Mouse (Mus musculus): Measurements from ENCODE around the gene Gm49358. TPM values are rescaled to one million over a fixed set of nuclear protein-coding genes. Genes with fewer than 3 reads are reported as not detected.

The Gm49358 gene
- polyA plus RNA-seq, 1 experiment from 2014 or later: not detected

- H3K4me2 ChIP-seq: no peak overlapping the region
- H3K4me1 ChIP-seq: no peaks in the 10 kb centered on the region
- H3K27ac ChIP-seq: no peak overlapping the region
- H3K27me3 ChIP-seq: no peaks in the 10 kb centered on the region
- no peak for ATAC-seq
- H3K4me3 ChIP-seq: no peak overlapping the region
- 72% methylated on average over 6 of the region's 6 CpGs for WGBS
- no peak overlapping the region for H3K9ac ChIP-seq
- no peaks in the 10 kb centered on the region for H3K9me3 ChIP-seq (replicated peaks)
- no peaks in the 10 kb centered on the region for H3K36me3 ChIP-seq (ENCODE audit: poor library complexity, severe bottlenecking)
Measured at GRCm38 (mm10) chr10:86852160-86852559, 88.4 kb downstream of the Gm49358 start.

- no peak overlapping the region for H3K27ac ChIP-seq
- no peaks in the 10 kb centered on the region for H3K27me3 ChIP-seq
- no peak for ATAC-seq
- no peak overlapping the region for H3K4me3 ChIP-seq
- no peaks in the 10 kb centered on the region for H3K9me3 ChIP-seq (replicated peaks)
- WGBS: 88% methylated on average over 3 of the region's 3 CpGs
- no peak overlapping the region for H3K4me2 ChIP-seq
- no peak overlapping the region for H3K9ac ChIP-seq
- H3K4me1 ChIP-seq: no peaks in the 10 kb centered on the region
- H3K36me3 ChIP-seq (ENCODE audit: poor library complexity, severe bottlenecking): no peaks in the 10 kb centered on the region
Measured at GRCm38 (mm10) chr10:86853433-86853832, 89.7 kb downstream of the Gm49358 start.

- no peak for ATAC-seq
- Histone ChIP-seq H3K27ac (no peak overlapping the region), H3K4me2 (no peak overlapping the region), H3K4me3 (no peak overlapping the region), H3K9me3 (replicated peaks) (no peaks in the 10 kb centered on the region), H3K4me1 (no peaks in the 10 kb centered on the region), H3K36me3 (ENCODE audit: poor library complexity, severe bottlenecking) (no peaks in the 10 kb centered on the region), H3K9ac (no peak overlapping the region), H3K27me3 (no peaks in the 10 kb centered on the region)
- 76% methylated on average over 4 of the region's 4 CpGs for WGBS
Measured at GRCm38 (mm10) chr10:86860396-86860795, 96.6 kb downstream of the Gm49358 start.

- H3K9ac ChIP-seq: no peak overlapping the region
Measured at GRCm38 (mm10) chr10:86862496-86862895, 98.7 kb downstream of the Gm49358 start.

GRCm38 (mm10) chr10:86863429-86863828 is 99.7 kb downstream of the Gm49358 start:
- no peak overlapping the region for H3K4me2 ChIP-seq

More at GRCm38 (mm10) chr10:86862496-86862895, 98.7 kb downstream of the Gm49358 start:
- H3K36me3 ChIP-seq (ENCODE audit: poor library complexity, severe bottlenecking): no peaks in the 10 kb centered on the region
- no peak overlapping the region for H3K27ac ChIP-seq
- WGBS: 91% methylated on average over 6 of the region's 6 CpGs
- no peak overlapping the region for H3K4me2 ChIP-seq
- no peaks in the 10 kb centered on the region for H3K27me3 ChIP-seq
- ATAC-seq: no peak
- no peaks in the 10 kb centered on the region for H3K4me1 ChIP-seq
- no peaks in the 10 kb centered on the region for H3K9me3 ChIP-seq (replicated peaks)
- no peak overlapping the region for H3K4me3 ChIP-seq

GRCm38 (mm10) chr10:86872121-86872520 is 108.3 kb downstream of the Gm49358 start:
- Histone ChIP-seq H3K4me3 (no peak overlapping the region), H3K27ac (no peak overlapping the region), H3K9me3 (replicated peaks) (no peaks in the 10 kb centered on the region), H3K36me3 (ENCODE audit: poor library complexity, severe bottlenecking) (no peaks in the 10 kb centered on the region), H3K9ac (no peak overlapping the region), H3K4me1 (no peaks in the 10 kb centered on the region), H3K27me3 (no peaks in the 10 kb centered on the region), H3K4me2 (no peak overlapping the region)
- no peak for ATAC-seq
- WGBS: 88% methylated on average over 7 of the region's 7 CpGs

More at GRCm38 (mm10) chr10:86863429-86863828, 99.7 kb downstream of the Gm49358 start:
- no peak overlapping the region for H3K9ac ChIP-seq
- 91% methylated on average over 6 of the region's 6 CpGs for WGBS
- no peak overlapping the region for H3K27ac ChIP-seq
- no peaks in the 10 kb centered on the region for H3K36me3 ChIP-seq (ENCODE audit: poor library complexity, severe bottlenecking)
- H3K4me1 ChIP-seq: no peaks in the 10 kb centered on the region
- no peaks in the 10 kb centered on the region for H3K27me3 ChIP-seq
- no peaks in the 10 kb centered on the region for H3K9me3 ChIP-seq (replicated peaks)
- ATAC-seq: no peak
- H3K4me3 ChIP-seq: no peak overlapping the region

GRCm38 (mm10) chr10:86872591-86872990 is 108.8 kb downstream of the Gm49358 start:
- no peak for ATAC-seq
- H3K36me3 ChIP-seq (ENCODE audit: poor library complexity, severe bottlenecking): no peaks in the 10 kb centered on the region
- no peaks in the 10 kb centered on the region for H3K9me3 ChIP-seq (replicated peaks)
- H3K4me3 ChIP-seq: no peak overlapping the region
- H3K4me1 ChIP-seq: no peaks in the 10 kb centered on the region
- no peak overlapping the region for H3K27ac ChIP-seq
- no peak overlapping the region for H3K4me2 ChIP-seq
- 81% methylated on average over 5 of the region's 5 CpGs for WGBS
- no peaks in the 10 kb centered on the region for H3K27me3 ChIP-seq
- no peak overlapping the region for H3K9ac ChIP-seq

GRCm38 (mm10) chr10:86878721-86879120 is 114.9 kb downstream of the Gm49358 start:
- Histone ChIP-seq H3K36me3 (ENCODE audit: poor library complexity, severe bottlenecking) (no peaks in the 10 kb centered on the region), H3K4me2 (no peak overlapping the region), H3K9me3 (replicated peaks) (no peaks in the 10 kb centered on the region), H3K9ac (no peak overlapping the region), H3K27ac (no peak overlapping the region), H3K4me1 (no peaks in the 10 kb centered on the region), H3K27me3 (no peaks in the 10 kb centered on the region; the same call in 1 of the 2 replicates), H3K4me3 (no peak overlapping the region)
- ATAC-seq: no peak
- WGBS: 91% methylated on average over 7 of the region's 7 CpGs

GRCm38 (mm10) chr10:86880071-86880806 is 116.5 kb downstream of the Gm49358 start:
- ATAC-seq: no peak
- no peaks in the 10 kb centered on the region for H3K4me1 ChIP-seq
- 40% methylated on average over 5 of the region's 5 CpGs for whole genome bisulfite sequencing
- H3K27me3 ChIP-seq: no peaks in the 10 kb centered on the region; the same call in 1 of the 2 replicates
- H3K9me3 ChIP-seq (replicated peaks): no peaks in the 10 kb centered on the region
- no peak overlapping the region for H3K9ac ChIP-seq
- no peaks in the 10 kb centered on the region for H3K36me3 ChIP-seq (ENCODE audit: poor library complexity, severe bottlenecking)
- H3K4me2 ChIP-seq: no peak overlapping the region
- no peak overlapping the region for H3K27ac ChIP-seq
- H3K4me3 ChIP-seq: no peak overlapping the region

- H3K36me3 ChIP-seq (ENCODE audit: poor library complexity, severe bottlenecking): no peaks in the 10 kb centered on the region
Measured at GRCm38 (mm10) chr10:86881448-86881847, 117.7 kb downstream of the Gm49358 start.

More at GRCm38 (mm10) chr10:86881448-86881847, 117.7 kb downstream of the Gm49358 start:
- Histone ChIP-seq H3K4me2 (no peak overlapping the region), H3K9ac (no peak overlapping the region), H3K4me1 (no peaks in the 10 kb centered on the region), H3K4me3 (no peak overlapping the region), H3K27ac (no peak overlapping the region), H3K27me3 (no peaks in the 10 kb centered on the region; the same call in 1 of the 2 replicates), H3K9me3 (replicated peaks) (no peaks in the 10 kb centered on the region)
- ATAC-seq: no peak
